Mouse (Mus musculus) cerebellum, adult 18-20 months (tissue): ENCODE data around the gene Git2.

Source experiments
- DNase-seq, 2 experiments: peaks; one replicate each; pipeline ENCODE4 v3.0.0; 2021

Gene Git2

GRCm38 (mm10) chr5:114680676-114681285 lies 94.5 kb downstream of the Git2 start:
- DNase-seq, result no peak

GRCm38 (mm10) chr5:114679841-114680591 lies 95.3 kb downstream of the Git2 start:
- DNase-seq, result no peak
